Mouse (Mus musculus) 3T3-L1 (cell line): ENCODE results near the gene Defb28.

ENCODE experiments used
- DNase-seq: peaks from one replicate; pipeline ENCODE4 v3.0.0-alpha.2; 2015; ENCODE audit warnings: low read depth, low spot score

Gene Defb28

DNA sequence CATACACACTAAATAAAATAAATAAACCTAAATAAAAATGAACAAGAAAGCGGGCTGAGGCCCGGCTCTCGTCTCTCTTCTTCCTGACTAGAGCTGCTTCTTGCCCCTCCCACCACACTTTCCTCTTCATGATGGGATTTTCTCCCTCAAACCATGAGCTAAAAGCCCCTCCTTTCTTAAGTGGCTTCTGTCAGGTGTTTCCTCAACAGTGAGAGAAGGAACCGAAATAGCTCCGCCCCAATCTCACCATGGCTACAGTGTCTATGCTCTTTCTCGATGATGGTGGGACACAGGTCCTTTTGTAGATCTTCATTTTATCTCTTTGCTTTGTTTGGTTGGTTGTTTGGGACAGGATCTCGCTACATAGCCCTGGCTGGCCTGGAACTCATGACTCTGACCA, 38.6 kb downstream of the Defb28 start:
- DNase-seq: no peak

DNA sequence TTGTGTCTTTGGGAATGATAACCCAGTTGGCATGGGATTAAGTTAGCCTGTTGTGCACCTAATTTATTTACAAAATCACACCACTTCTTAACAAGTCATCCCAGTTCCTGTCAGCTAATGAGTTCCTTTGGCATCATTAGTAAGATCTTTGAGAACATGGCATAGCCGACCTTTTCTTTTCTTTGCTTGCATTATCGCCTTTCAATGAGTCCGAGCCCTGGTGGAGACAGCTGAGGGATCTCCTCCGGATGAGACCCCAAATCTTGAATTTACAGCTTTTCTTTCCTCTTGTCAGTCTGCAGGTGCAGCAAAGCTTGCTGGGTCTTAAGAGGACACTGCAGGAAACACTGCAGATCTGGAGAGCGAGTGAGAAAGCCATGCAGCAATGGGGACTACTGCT, 51.0 kb downstream of the Defb28 start, which contains the start of gene Gm17416:
Gene Gm17416, plus strand, starts transcription at position 301 of the 400 bp plus-strand sequence.
- DNase-seq: no peak

DNA sequence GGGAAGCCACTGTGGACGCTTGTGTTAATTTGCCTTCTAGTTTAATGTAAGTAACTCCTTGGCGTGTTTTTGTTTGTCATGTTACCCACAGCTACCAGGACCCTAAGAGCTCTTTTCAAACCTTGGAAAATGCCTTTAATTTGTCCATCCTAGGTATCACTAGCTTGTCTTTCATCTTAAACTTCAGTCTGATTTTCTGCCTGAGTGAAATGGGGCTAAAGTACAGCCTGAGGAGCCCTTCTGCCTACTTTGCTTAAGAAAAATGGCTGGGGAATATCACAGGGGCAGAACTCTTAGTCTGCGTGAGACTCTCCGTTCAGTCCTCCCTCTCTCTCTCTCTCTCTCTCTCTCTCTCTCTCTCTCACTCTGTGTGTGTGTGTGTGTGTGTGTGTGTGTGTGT, 51.8 kb downstream of the Defb28 start:
- no peak for DNase-seq

DNA sequence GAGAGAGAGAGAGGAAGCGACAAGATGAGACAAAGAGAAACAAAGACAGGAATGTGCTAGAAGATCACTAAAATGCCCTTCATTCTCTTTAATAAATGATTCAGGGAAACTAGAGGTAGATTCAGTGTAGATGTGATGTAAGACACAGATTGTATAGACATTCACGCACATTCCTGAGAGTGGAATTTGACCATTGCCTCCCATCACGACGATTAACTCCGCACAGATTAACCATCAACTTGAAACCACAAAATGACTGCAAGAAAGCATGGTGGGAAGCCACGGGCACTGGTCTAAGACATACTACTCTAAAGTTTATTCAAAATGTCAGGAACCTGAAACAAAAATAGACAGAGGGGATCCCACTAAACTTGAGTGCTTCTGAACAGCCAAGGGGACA, 52.3 kb downstream of the Defb28 start:
- DNase-seq: no peak
